Mouse (Mus musculus) E14TG2a.4 (cell line): Measurements from ENCODE around the gene Dthd1.

Experiments
- CTCF ChIP-seq: conservative IDR thresholded peaks from 2 replicates; pipeline ENCODE4 v1.5.1; 2014; ENCODE audit warnings: low read length
- POU5F1 ChIP-seq: IDR thresholded peaks from 2 replicates; pipeline ENCODE4 v1.6.1; 2014; ENCODE audit warnings: low read length, borderline replicate concordance

GRCm38 (mm10) chr5:62790921-62791564 is 22.6 kb upstream of the Dthd1 start:
- TF ChIP-seq CTCF (no peak), POU5F1 (no peak)
